Mouse (Mus musculus): Measurements from ENCODE around the gene Scd2. TPM values are rescaled to one million over a fixed set of nuclear protein-coding genes. Genes with fewer than 3 reads are reported as not detected.

Gene Scd2
- polyA plus RNA-seq, 1 experiment from 2014 or later = 134 TPM

DNA sequence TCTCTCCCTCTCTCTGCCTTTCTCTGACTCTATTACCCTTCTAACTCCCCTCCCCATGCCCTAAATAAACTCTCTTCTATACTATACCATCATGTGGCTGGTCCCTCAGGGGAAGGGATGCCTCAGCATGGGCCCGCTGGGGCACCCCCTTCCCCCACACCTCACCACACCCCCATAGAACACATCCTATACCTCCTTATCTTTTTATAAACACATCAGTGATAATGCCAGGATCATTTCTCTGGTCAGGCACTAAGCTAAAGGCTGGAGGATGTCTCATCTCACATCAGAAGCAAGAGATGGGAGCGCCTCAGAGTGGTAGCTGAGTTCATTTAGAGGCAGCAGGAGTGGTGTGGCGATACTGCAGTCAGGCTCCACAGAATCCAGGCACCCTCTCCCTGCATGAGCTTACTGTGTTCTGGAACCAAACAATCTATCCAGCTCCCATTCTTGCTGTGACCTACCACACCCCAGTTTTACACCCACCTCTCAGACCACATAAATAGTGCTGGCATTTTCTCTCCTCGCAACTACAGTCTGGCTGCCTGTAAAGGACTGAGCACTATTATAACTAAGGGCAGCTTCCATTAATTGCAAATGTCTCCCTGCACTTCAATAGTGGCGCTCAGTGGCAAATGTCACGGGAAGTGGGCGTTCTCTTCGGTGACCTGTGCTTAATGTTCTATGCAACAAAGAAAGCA is 18.0 kb downstream of the Scd2 start:
- Histone ChIP-seq H3K9me3 (replicated peaks; ENCODE audit: control insufficient read depth, low read length) (no peaks in the 10 kb centered on the region), H3K4me3 (ENCODE audit: low read length) (no peak overlapping the region), H3K9ac (ENCODE audit: low read length) (no peak overlapping the region), H3K27me3 (ENCODE audit: control insufficient read depth, insufficient read depth, low read length) (no peaks in the 10 kb centered on the region), H3K27ac (ENCODE audit: low read length) (no peak overlapping the region), H3K4me2 (ENCODE audit: low read depth, low read length) (no peak overlapping the region), H3K4me1 (ENCODE audit: control insufficient read depth, insufficient read depth, low read length) (peaks cover 5% of the 10 kb centered on the region; the same call in 1 of the 2 replicates), H3K36me3 (ENCODE audit: control insufficient read depth, insufficient read depth) (peaks cover 16% of the 10 kb centered on the region)
- 70% methylated on average over 8 of the region's 8 CpGs for WGBS
- no peak for ATAC-seq (replicated peaks; ENCODE audit: extremely low read depth, insufficient read depth, low FRiP score)

DNA sequence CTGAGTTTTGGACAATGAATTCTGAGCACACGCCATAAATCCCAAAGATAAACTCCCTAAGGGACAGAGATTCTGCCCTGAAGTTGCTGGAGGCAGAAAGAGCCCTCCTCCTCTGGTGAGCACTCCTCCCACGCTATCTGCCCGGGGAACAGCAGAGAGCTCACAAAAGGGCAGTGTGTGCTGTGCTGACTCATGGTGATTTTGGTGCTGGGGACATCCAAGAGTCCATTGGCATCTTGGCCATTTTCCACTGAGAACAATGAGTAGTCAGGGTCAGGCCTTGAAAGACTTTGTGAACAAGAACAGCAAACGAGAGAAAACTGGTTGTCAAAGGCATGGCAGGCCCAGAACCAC is 18.5 kb downstream of the Scd2 start:
- H3K4me2 ChIP-seq (ENCODE audit: low read depth, low read length) = no peak overlapping the region
- no peak for ATAC-seq (replicated peaks; ENCODE audit: extremely low read depth, insufficient read depth, low FRiP score)
- H3K4me1 ChIP-seq (ENCODE audit: control insufficient read depth, insufficient read depth, low read length) = peaks cover 5% of the 10 kb centered on the region; the same call in 1 of the 2 replicates
- 41% methylated on average over 4 of the region's 4 CpGs for WGBS
- H3K36me3 ChIP-seq (ENCODE audit: control insufficient read depth, insufficient read depth) = peaks cover 15% of the 10 kb centered on the region
- H3K4me3 ChIP-seq (ENCODE audit: low read length) = no peak overlapping the region
- no peak overlapping the region for H3K9ac ChIP-seq (ENCODE audit: low read length)
- no peak overlapping the region for H3K27ac ChIP-seq (ENCODE audit: low read length)
- H3K27me3 ChIP-seq (ENCODE audit: control insufficient read depth, insufficient read depth, low read length) = no peaks in the 10 kb centered on the region
- no peaks in the 10 kb centered on the region for H3K9me3 ChIP-seq (replicated peaks; ENCODE audit: control insufficient read depth, low read length)

DNA sequence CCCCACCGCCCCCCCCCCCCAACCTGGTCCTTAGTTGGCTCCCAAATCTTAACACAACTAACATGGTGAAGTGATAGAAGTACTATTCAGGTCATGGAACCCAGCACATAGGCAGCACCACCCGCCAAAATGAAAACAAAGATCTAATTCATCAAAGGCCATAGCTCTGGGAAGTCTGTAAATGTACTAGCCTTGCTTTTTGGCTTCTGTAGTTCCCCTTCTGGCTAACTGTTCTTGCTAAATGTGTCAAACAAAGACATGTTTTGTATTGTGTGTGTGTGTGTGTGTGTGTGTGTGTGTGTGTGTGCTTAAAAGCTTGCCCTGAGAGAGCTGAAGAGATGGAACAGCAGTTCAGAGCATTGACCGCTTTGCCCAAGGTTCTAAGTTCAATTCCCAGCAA is 19.6 kb downstream of the Scd2 start:
- 77% methylated on average over 3 of the region's 3 CpGs for WGBS

DNA sequence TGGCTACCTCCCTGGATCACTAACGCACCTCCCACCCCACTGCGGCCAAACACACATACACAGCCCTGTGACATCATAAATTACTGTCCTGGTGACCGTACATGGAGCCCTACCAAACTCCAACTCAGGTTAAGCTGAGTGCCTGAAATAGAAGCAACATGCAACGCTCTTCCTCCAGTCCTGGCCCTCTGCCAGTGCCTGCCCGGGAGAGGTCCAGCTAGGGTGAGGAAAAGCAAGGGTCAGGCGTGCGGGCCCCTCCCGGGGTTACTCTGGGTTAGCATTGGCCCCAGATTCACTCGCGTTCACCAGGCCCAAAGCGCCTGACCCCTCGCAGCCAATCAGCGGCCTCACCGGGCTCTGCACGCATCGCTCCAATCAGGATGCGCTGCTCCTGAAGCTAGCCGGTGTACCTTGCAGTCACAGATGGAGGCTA is 20.9 kb downstream of the Scd2 start:
- Histone ChIP-seq H3K4me2 (ENCODE audit: low read depth, low read length) (peak overlapping the region; percentile 75), H3K4me3 (ENCODE audit: low read length) (peak overlapping the region; percentile 60), H3K36me3 (ENCODE audit: control insufficient read depth, insufficient read depth) (peaks cover under 1% of the 10 kb centered on the region; the same call in 1 of the 2 replicates), H3K9ac (ENCODE audit: low read length) (peak overlapping the region; percentile 72), H3K27me3 (ENCODE audit: control insufficient read depth, insufficient read depth, low read length) (no peaks in the 10 kb centered on the region), H3K27ac (ENCODE audit: low read length) (peak overlapping the region; percentile 91), H3K9me3 (replicated peaks; ENCODE audit: control insufficient read depth, low read length) (peaks cover 4% of the 10 kb centered on the region; the same call in 1 of the 2 replicates), H3K4me1 (ENCODE audit: control insufficient read depth, insufficient read depth, low read length) (peaks cover 5% of the 10 kb centered on the region; the same call in 1 of the 2 replicates)
- peak; percentile 95 for ATAC-seq (replicated peaks; ENCODE audit: extremely low read depth, insufficient read depth, low FRiP score)
- WGBS = 2% methylated on average over 18 of the region's 18 CpGs

More for the DNA sequence above, 19.6 kb downstream of the Scd2 start:
- no peaks in the 10 kb centered on the region for H3K9me3 ChIP-seq (replicated peaks; ENCODE audit: control insufficient read depth, low read length)
- peaks cover 5% of the 10 kb centered on the region; the same call in 1 of the 2 replicates for H3K4me1 ChIP-seq (ENCODE audit: control insufficient read depth, insufficient read depth, low read length)
- H3K9ac ChIP-seq (ENCODE audit: low read length) = no peak overlapping the region
- no peaks in the 10 kb centered on the region for H3K27me3 ChIP-seq (ENCODE audit: control insufficient read depth, insufficient read depth, low read length)
- no peak for ATAC-seq (replicated peaks; ENCODE audit: extremely low read depth, insufficient read depth, low FRiP score)
- no peak overlapping the region for H3K27ac ChIP-seq (ENCODE audit: low read length)
- no peak overlapping the region for H3K4me2 ChIP-seq (ENCODE audit: low read depth, low read length)
- H3K4me3 ChIP-seq (ENCODE audit: low read length) = no peak overlapping the region
- peaks cover 5% of the 10 kb centered on the region; the same call in 1 of the 2 replicates for H3K36me3 ChIP-seq (ENCODE audit: control insufficient read depth, insufficient read depth)

DNA sequence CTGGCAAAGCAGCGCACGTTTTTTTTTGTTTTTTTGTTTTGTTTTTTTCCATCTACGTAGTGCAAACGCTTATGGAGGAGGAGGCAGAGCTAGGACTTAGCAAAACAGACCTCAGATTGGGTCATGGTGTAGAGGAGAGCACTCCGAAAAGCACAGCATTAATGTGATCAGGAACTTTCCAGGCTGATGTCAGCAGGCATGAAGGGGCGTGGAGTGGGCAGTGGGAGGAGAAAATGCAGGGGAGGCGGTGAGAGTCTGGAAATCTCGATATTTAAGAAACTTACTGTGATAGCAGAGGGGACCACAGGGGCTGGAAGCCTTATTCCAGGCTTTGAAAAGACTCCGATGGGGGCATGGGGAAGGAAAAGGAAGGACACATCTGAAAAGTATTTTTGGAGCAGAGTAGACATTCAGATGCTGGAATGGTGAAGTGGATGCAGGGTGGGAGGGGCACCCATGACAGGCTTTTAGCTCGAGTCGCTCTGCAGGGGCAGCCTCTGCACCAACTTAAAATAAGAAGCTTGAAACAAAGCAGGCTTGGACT is 21.5 kb downstream of the Scd2 start:
- H3K9me3 ChIP-seq (replicated peaks; ENCODE audit: control insufficient read depth, low read length) = peaks cover 4% of the 10 kb centered on the region; the same call in 1 of the 2 replicates
- no peaks in the 10 kb centered on the region for H3K36me3 ChIP-seq (ENCODE audit: control insufficient read depth, insufficient read depth)
- WGBS = 1% methylated on average over 11 of the region's 11 CpGs
- peak; percentile 61 for ATAC-seq (replicated peaks; ENCODE audit: extremely low read depth, insufficient read depth, low FRiP score)
- H3K4me1 ChIP-seq (ENCODE audit: control insufficient read depth, insufficient read depth, low read length) = peaks cover 5% of the 10 kb centered on the region; the same call in 1 of the 2 replicates
- no peaks in the 10 kb centered on the region for H3K27me3 ChIP-seq (ENCODE audit: control insufficient read depth, insufficient read depth, low read length)
- H3K4me3 ChIP-seq (ENCODE audit: low read length) = peak overlapping the region; percentile 60
- peak overlapping the region; percentile 72 for H3K9ac ChIP-seq (ENCODE audit: low read length)
- H3K4me2 ChIP-seq (ENCODE audit: low read depth, low read length) = peak overlapping the region; percentile 75
- peak overlapping the region; percentile 91 for H3K27ac ChIP-seq (ENCODE audit: low read length)

DNA sequence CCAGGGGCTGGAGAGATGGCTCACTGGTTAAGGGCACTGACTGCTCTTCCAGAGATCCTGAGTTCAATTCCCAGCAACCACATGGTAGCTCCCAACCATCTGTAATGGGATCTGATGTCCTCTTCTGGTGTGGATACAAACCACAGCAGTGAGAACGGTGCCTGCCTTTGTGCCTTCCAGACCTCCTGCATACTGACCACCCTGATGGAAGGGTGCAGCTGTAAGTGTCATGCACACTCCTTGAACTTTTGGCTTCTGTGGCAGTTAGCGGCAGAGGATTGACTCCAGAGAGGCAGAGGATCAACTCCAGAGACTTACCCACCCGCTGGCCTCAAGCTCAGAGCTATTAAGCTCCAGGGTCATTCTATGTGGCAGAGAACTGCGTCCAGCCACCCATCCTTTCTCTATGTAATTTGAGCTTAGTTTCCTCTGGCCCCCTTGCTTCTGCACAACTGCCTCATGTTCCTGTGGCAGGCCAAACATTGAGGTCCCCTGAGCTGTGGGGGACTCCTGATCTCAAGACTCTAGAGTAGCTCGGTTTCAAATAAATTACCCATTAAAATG is 23.4 kb downstream of the Scd2 start:
- H3K36me3 ChIP-seq (ENCODE audit: control insufficient read depth, insufficient read depth) = no peaks in the 10 kb centered on the region
- no peak overlapping the region for H3K4me3 ChIP-seq (ENCODE audit: low read length)
- no peak overlapping the region for H3K4me2 ChIP-seq (ENCODE audit: low read depth, low read length)
- no peak overlapping the region for H3K9ac ChIP-seq (ENCODE audit: low read length)
- peaks cover 5% of the 10 kb centered on the region; the same call in 1 of the 2 replicates for H3K4me1 ChIP-seq (ENCODE audit: control insufficient read depth, insufficient read depth, low read length)
- H3K9me3 ChIP-seq (replicated peaks; ENCODE audit: control insufficient read depth, low read length) = peaks cover 4% of the 10 kb centered on the region; the same call in 1 of the 2 replicates
- H3K27ac ChIP-seq (ENCODE audit: low read length) = no peak overlapping the region
- ATAC-seq (replicated peaks; ENCODE audit: extremely low read depth, insufficient read depth, low FRiP score) = no peak
- no peaks in the 10 kb centered on the region for H3K27me3 ChIP-seq (ENCODE audit: control insufficient read depth, insufficient read depth, low read length)
- 70% methylated on average over 5 of the region's 5 CpGs for WGBS

DNA sequence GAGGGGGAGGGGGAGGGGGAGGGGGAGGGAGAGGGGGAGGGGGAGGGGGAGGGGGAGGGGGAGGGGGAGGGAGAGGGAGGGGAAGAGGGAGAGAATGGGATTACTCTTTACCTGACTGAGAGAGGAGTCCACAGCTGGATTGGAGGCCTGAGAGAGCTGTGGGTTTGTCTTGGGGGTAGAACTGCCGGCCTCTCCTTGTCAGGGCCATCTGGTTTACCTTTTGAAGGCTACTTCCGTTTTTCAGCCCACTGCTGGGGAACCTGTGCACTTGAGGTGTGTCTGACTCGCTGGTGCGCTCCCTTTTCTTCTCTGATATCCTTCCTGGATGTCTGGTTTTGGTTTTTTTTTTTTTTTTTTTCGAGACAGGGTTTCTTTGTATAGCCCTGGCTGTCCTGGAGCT is 23.9 kb downstream of the Scd2 start:
- H3K4me2 ChIP-seq (ENCODE audit: low read depth, low read length) = no peak overlapping the region
- no peak for ATAC-seq (replicated peaks; ENCODE audit: extremely low read depth, insufficient read depth, low FRiP score)
- H3K27me3 ChIP-seq (ENCODE audit: control insufficient read depth, insufficient read depth, low read length) = no peaks in the 10 kb centered on the region
- H3K9me3 ChIP-seq (replicated peaks; ENCODE audit: control insufficient read depth, low read length) = peaks cover 4% of the 10 kb centered on the region; the same call in 1 of the 2 replicates
- no peak overlapping the region for H3K4me3 ChIP-seq (ENCODE audit: low read length)
- 74% methylated on average over 5 of the region's 5 CpGs for WGBS
- no peaks in the 10 kb centered on the region for H3K36me3 ChIP-seq (ENCODE audit: control insufficient read depth, insufficient read depth)
- no peak overlapping the region for H3K27ac ChIP-seq (ENCODE audit: low read length)
- H3K9ac ChIP-seq (ENCODE audit: low read length) = no peak overlapping the region
- peaks cover 5% of the 10 kb centered on the region; the same call in 1 of the 2 replicates for H3K4me1 ChIP-seq (ENCODE audit: control insufficient read depth, insufficient read depth, low read length)

DNA sequence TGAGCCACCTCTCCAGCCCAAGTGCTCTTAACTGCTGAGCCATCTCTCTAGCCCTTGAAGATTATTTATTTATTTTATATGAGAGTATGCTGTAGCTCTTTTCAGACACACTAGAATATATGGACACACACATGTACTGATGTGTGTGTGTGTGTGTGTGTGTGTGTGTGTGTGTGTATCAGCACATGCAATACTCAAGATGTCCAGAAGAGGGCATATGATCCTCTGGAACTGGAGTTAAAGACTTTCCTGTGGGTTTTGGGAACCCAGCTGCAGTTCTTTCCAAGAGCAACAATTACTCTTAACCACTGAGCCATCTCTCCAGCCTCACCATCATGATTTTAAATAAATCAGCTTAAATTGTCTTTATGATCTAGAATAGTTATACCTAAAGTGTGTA is 25.1 kb downstream of the Scd2 start:
- peaks cover 5% of the 10 kb centered on the region; the same call in 1 of the 2 replicates for H3K4me1 ChIP-seq (ENCODE audit: control insufficient read depth, insufficient read depth, low read length)
- H3K4me3 ChIP-seq (ENCODE audit: low read length) = no peak overlapping the region
- ATAC-seq (replicated peaks; ENCODE audit: extremely low read depth, insufficient read depth, low FRiP score) = no peak
- H3K36me3 ChIP-seq (ENCODE audit: control insufficient read depth, insufficient read depth) = no peaks in the 10 kb centered on the region
- H3K27ac ChIP-seq (ENCODE audit: low read length) = no peak overlapping the region
- no peak overlapping the region for H3K9ac ChIP-seq (ENCODE audit: low read length)
- no peaks in the 10 kb centered on the region for H3K27me3 ChIP-seq (ENCODE audit: control insufficient read depth, insufficient read depth, low read length)
- H3K4me2 ChIP-seq (ENCODE audit: low read depth, low read length) = no peak overlapping the region
- H3K9me3 ChIP-seq (replicated peaks; ENCODE audit: control insufficient read depth, low read length) = peaks cover 4% of the 10 kb centered on the region; the same call in 1 of the 2 replicates

DNA sequence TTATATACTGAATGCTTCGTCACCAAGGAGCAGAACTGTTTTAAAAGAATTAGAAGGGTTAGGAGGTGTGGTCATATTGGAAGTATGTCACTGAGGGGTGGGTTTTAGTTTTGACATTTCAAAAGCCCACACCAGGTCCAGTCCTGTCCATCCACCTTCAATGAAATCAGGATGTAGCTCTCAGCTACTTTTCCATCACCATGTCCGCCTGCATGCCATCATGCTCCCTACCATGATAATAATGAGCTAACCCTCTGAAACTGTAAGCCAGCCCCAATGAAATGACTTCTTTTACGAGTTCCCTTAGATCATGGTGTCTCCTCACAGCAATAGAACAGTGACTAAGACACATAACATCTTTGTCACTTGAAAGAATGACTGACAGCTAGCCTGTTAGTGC is 26.8 kb downstream of the Scd2 start:
- Histone ChIP-seq H3K27ac (ENCODE audit: low read length) (no peak overlapping the region), H3K27me3 (ENCODE audit: control insufficient read depth, insufficient read depth, low read length) (no peaks in the 10 kb centered on the region), H3K36me3 (ENCODE audit: control insufficient read depth, insufficient read depth) (no peaks in the 10 kb centered on the region), H3K4me1 (ENCODE audit: control insufficient read depth, insufficient read depth, low read length) (no peaks in the 10 kb centered on the region), H3K9me3 (replicated peaks; ENCODE audit: control insufficient read depth, low read length) (peaks cover 4% of the 10 kb centered on the region; the same call in 1 of the 2 replicates), H3K4me3 (ENCODE audit: low read length) (no peak overlapping the region), H3K9ac (ENCODE audit: low read length) (no peak overlapping the region), H3K4me2 (ENCODE audit: low read depth, low read length) (no peak overlapping the region)
- WGBS = 80% methylated on average over 3 of the region's 3 CpGs
- ATAC-seq (replicated peaks; ENCODE audit: extremely low read depth, insufficient read depth, low FRiP score) = no peak

All from heart, embryonic 16.5 days (tissue).